Mouse (Mus musculus) spleen, adult 2 months (tissue): ENCODE measurements around the gene Atl1.

ENCODE experiments used
- CTCF ChIP-seq: fragments of 200-500 bp; IDR thresholded peaks from 2 replicates; pipeline ENCODE4 v1.5.1; 2011; ENCODE audit warnings: mild to moderate bottlenecking, inconsistent platforms; ENCODE audit not compliant: insufficient read depth, insufficient read length, insufficient replicate concordance; ENCODE audit errors: extremely low read depth
- POLR2A ChIP-seq: fragments of 200-500 bp; IDR thresholded peaks from 2 replicates; pipeline ENCODE4 v1.6.1; 2011; ENCODE audit warnings: low read depth, low read length, inconsistent platforms

DNA sequence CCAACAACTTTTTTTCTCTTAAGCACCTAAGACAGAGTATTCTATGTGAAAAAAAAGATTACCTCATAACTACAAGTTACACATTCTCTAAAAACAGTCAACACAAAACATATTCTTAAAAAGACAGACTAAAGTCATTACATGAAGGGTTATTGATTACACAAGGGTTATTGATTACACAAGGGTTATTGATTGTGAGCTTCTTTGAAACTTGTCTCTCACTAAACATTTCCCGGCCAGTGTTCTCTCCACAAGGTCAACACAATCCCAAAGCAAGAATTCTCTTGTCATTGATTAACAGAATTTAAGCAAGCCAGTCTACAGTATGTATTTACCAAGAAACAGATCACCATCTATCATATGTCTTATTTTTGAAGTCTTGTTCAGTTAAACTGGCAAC lies 29.7 kb downstream of the Atl1 start:
- no peak for TF ChIP-seq CTCF
- TF ChIP-seq POLR2A: no peak
